30 mouse cellular contexts compared by ENCODE assay signal in the genomic region with DNA sequence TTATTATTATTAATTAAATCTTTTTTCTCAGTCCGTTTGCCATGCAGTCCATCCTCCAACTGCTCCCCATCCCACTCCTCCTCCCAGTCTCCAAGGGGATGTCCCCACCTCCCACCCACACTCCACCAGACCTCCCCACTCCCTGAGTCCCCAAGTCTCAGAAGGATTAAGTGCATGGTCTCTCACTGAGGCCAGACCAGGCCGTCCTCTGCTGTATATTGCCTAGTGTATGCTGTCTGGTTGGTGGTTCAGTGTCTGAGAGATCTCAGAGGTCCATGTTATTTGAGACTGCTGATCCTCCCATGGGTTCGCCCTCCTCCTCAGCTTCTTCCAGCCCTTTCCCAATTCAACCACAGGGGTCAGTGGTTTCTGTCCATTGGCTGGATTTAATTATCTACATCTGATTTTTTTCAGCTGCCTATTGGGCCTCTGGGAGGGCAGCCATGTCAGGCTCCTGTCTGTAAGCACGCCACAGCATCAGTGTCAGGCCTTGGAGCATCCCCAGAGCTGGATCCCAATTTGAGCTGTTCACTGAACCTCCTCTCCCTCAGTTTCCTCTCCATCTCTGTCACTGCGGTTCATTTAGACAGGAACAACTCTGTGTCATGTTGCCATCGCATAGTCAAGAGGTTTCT. TPM values are rescaled to one million over a fixed set of nuclear protein-coding genes. Genes with fewer than 3 reads are reported as not detected.
DNase-seq lines count a peak whose midpoint lies in the region; ATAC-seq lines count a peak whose summit lies in the region.
"Had no signal": no experiment of that assay in that cellular context is flagged by ENCODE, and none has a peak within 500 bp of the region (broad histone marks: within the 10 kb centered on the region; RNA-seq: fewer than 3 reads in every experiment).

No protein-coding gene starts in this region.

- H3K36me3 ChIP-seq in kidney, embryonic 16.5 days (ENCODE audit: insufficient read depth, low read length), result no peaks in the 10 kb centered on the region
- H3K36me3 ChIP-seq: heart, embryonic 15.5 days had no signal

- H3K4me1 ChIP-seq in kidney, embryonic 16.5 days (ENCODE audit: insufficient read depth, low read length), result no peaks in the 10 kb centered on the region
- H3K4me1 ChIP-seq: heart, embryonic 15.5 days had no signal

- H3K9ac ChIP-seq in kidney, embryonic 16.5 days (replicated peaks; ENCODE audit: low read length), result no peak overlapping the region
- H3K9ac ChIP-seq: heart, embryonic 15.5 days had no signal

- WGBS in kidney, embryonic 16.5 days, result 63% methylated on average over 6 of the region's 6 CpGs

- peak; percentile 85 for ATAC-seq in kidney, embryonic 16.5 days (ENCODE audit: low FRiP score, low TSS enrichment)

- DNase-seq in heart, adult 11 months, result peak; percentile 53
- DNase-seq in heart, adult 18-20 months, result no peak
- no peak for DNase-seq in kidney, postnatal 25 days
- DNase-seq in 3T3-L1 (ENCODE audit: low read depth, low spot score), result peak; percentile 41
- peak; percentile 7 for DNase-seq in embryo, embryonic 11 days
- no peak for DNase-seq in thymus, postnatal 0 days (ENCODE audit: low spot score)
- DNase-seq: adrenal gland, postnatal 10 days; cerebellum, adult 8-10 months; gastrocnemius, postnatal 36 days; heart, postnatal 4 days; kidney, adult 8-10 months; left cerebral cortex, postnatal 4 days; lung, postnatal 4 days; thymus, adult 2 months had no signal

- H3K9me3 ChIP-seq in kidney, embryonic 16.5 days (ENCODE audit: low read length), result no peaks in the 10 kb centered on the region
- H3K9me3 ChIP-seq: heart, embryonic 15.5 days had no signal

- H3K27ac ChIP-seq in kidney, embryonic 16.5 days (ENCODE audit: low read length), result no peak overlapping the region
- H3K27ac ChIP-seq: heart, embryonic 15.5 days; stomach, postnatal 0 days had no signal

- no peak overlapping the region for H3K4me2 ChIP-seq in kidney, embryonic 16.5 days (replicated peaks; ENCODE audit: low read depth, low read length)
- H3K4me2 ChIP-seq: heart, embryonic 15.5 days had no signal

- H3K4me3 ChIP-seq in kidney, embryonic 16.5 days (ENCODE audit: low read length), result no peak overlapping the region
- H3K4me3 ChIP-seq: heart, embryonic 15.5 days had no signal

- H3K27me3 ChIP-seq in kidney, embryonic 16.5 days (ENCODE audit: insufficient read depth, low read length), result no peaks in the 10 kb centered on the region
- H3K27me3 ChIP-seq: heart, embryonic 15.5 days had no signal

RNA-seq across cellular contexts. Expression of gene Speer4f1, which starts 20.8 kb away (rescaled TPM):
- not detected for total RNA-seq in heart, adult 18-20 months (2021)
- polyA plus RNA-seq in kidney, embryonic 16.5 days (2015; fragmentation: Nextera tagmentation; extraction: Ambion mirVana), result 0.12 TPM in 1 of 2 replicates, not detected in the other
- polyA plus RNA-seq in thymus, postnatal 0 days (2015; fragmentation: Nextera tagmentation; extraction: Ambion mirVana), result not detected in 2 replicates
- total RNA-seq: adrenal gland, postnatal 10 days; common myeloid progenitor, adult 5-6 weeks; gastrocnemius, adult 18-20 months; gastrocnemius, postnatal 36 days; heart, postnatal 4 days; layer of hippocampus, adult 18-20 months; layer of hippocampus, postnatal 14 days; left cerebral cortex, adult 8-10 months; left cerebral cortex, postnatal 4 days; liver, adult 2 months; megakaryocyte-erythroid progenitor cell, adult 5-6 weeks; MEL had no signal
- polyA plus RNA-seq: C2C12; heart, embryonic 15.5 days; intestine, embryonic 14.5 days; liver, adult 2 months; liver, embryonic 16.5 days; lung, embryonic 16.5 days; small intestine, adult 2 months; stomach, postnatal 0 days; thymus, adult 2 months had no signal

Comparison
In these comparisons a context has a peak if more than half of its experiments do, and no peak if none do; other contexts are left out.
1. DNase-seq: peak in heart, adult 11 months (single experiment), 3T3-L1 (single experiment) and embryo, embryonic 11 days (single experiment); none in heart, adult 18-20 months (0 of 2), kidney, postnatal 25 days (0 of 2) and thymus, postnatal 0 days (single experiment).